25 mouse cellular contexts compared by ENCODE assay signal in genomic region chr6:77324327-77324726, GRCm38 (mm10).
"Had no signal": no experiment of that assay in that cellular context is flagged by ENCODE, and none has a peak within 500 bp of the region (broad histone marks: within the 10 kb centered on the region; RNA-seq: fewer than 3 reads in every experiment).

No protein-coding gene starts in this region.

- ATAC-seq: hindbrain, embryonic 16.5 days; inflammation-experienced regulatory T-cells, adult 6 months; intestine, embryonic 15.5 days; intestine, postnatal 0 days had no signal

- H3K4me2 ChIP-seq: heart, embryonic 12.5 days; hindbrain, embryonic 12.5 days; hindbrain, embryonic 14.5 days; intestine, embryonic 15.5 days; limb, embryonic 12.5 days; liver, embryonic 11.5 days had no signal

- H3K9ac ChIP-seq: heart, embryonic 12.5 days; hindbrain, embryonic 12.5 days; hindbrain, embryonic 14.5 days; intestine, embryonic 15.5 days; limb, embryonic 12.5 days had no signal

- H3K36me3 ChIP-seq: heart, embryonic 10.5 days; heart, embryonic 12.5 days; hindbrain, embryonic 10.5 days; hindbrain, embryonic 12.5 days; intestine, embryonic 15.5 days; limb, embryonic 10.5 days; limb, embryonic 12.5 days had no signal

- H3K4me1 ChIP-seq: heart, embryonic 10.5 days; heart, embryonic 12.5 days; hindbrain, embryonic 10.5 days; hindbrain, embryonic 12.5 days; intestine, embryonic 15.5 days; limb, embryonic 10.5 days; limb, embryonic 12.5 days had no signal

- DNase-seq: gastrocnemius, adult 2 months; gastrocnemius, postnatal 10 days; gastrocnemius, postnatal 25 days; heart, adult 18-20 months; heart, postnatal 10 days; heart, postnatal 4 days; kidney, adult 18-20 months; kidney, adult 8-10 months; kidney, postnatal 10 days; kidney, postnatal 25 days; kidney, postnatal 4 days; liver had no signal

- H3K27ac ChIP-seq: gastrocnemius, adult 2 months; heart, embryonic 10.5 days; hindbrain, embryonic 10.5 days; hindbrain, embryonic 12.5 days; hindbrain, embryonic 14.5 days; intestine, embryonic 15.5 days; layer of hippocampus, adult 2 months; limb, embryonic 10.5 days; limb, embryonic 12.5 days had no signal

- H3K9me3 ChIP-seq: heart, embryonic 10.5 days; heart, embryonic 12.5 days; hindbrain, embryonic 10.5 days; hindbrain, embryonic 12.5 days; intestine, embryonic 15.5 days; limb, embryonic 10.5 days; limb, embryonic 12.5 days had no signal

- H3K4me3 ChIP-seq: gastrocnemius, adult 2 months; heart, embryonic 10.5 days; heart, embryonic 12.5 days; hindbrain, embryonic 10.5 days; hindbrain, embryonic 12.5 days; intestine, embryonic 15.5 days; layer of hippocampus, adult 2 months; limb, embryonic 10.5 days; limb, embryonic 12.5 days had no signal

- H3K27me3 ChIP-seq: heart, embryonic 12.5 days; hindbrain, embryonic 12.5 days; intestine, embryonic 15.5 days; limb, embryonic 12.5 days had no signal
